Mouse (Mus musculus): ENCODE measurements at regions not wholly inside any gene's neighbourhood (a gene's known extent, or its start where the extent isn't known, plus 50 kb on each side); places are given as distances from the start of the nearest gene placed in this dataset.
"Not testable (repeated sequence)": the region's sequence is repeated elsewhere in the genome, so short reads cannot be mapped to it uniquely, and the experiment has no call there.

DNA sequence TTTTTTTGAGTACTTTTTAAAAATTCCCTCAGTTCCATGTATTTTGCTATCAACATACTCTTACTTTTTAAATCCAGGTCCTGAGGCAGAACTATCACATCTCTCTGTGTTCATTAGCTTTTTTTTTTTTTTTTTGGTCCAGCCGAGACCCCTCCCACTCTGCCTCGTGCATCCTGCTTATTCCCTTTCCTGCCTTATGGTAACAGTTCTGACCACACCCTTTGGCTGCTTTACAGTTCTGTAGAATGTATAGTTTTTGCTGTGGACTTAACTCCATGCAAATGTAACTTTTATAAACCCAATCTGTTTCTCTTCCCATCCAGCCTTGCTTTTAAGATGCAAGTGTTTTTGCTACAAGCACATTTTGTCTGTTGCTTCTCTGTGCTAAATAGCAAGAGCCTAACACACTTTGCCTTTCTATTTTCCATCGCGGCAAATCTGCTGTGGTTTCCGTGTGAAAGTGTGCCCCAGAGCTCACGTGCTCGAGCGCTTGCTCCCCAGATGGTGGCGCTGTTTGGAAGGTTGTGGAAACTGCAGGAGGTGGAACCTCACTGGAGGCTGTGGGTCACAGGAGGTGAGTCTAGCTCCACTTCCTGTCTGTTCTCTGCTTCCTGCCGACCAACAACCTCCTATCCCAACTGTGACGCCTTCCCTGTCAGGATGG is 92.3 kb upstream of the Vldlr start:
- ATAC-seq (ENCODE audit: poor library complexity, severe bottlenecking): 0 out of 2 replicates have a peak, but pooled peaks have one; percentile 24

DNA sequence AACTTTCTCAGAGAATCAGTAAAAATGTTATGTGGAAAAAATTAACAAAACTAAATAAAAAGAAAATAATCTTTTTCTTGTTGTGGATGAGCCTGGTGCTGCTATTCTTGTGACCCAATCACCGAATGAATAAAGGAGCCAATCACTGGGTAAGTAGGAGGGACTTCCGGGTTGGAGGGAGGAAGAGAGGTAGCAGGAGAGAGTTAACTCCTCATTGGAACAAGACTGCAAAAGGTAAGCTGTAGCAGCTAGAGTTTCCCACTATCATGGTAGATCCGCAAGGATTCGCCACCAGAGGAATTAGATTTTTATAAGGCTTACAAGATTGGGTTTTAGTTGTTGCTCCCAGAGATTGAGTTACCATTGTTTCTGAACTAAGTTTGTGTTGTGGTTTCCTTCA is 87.8 kb upstream of the Vldlr start:
- ATAC-seq (ENCODE audit: poor library complexity, severe bottlenecking): not testable (repeated sequence)

- ATAC-seq (ENCODE audit: poor library complexity, severe bottlenecking): no peak
These were observed 81.9 kb upstream of the Vldlr start for GRCm38 (mm10) chr19:27134360-27134759.

DNA sequence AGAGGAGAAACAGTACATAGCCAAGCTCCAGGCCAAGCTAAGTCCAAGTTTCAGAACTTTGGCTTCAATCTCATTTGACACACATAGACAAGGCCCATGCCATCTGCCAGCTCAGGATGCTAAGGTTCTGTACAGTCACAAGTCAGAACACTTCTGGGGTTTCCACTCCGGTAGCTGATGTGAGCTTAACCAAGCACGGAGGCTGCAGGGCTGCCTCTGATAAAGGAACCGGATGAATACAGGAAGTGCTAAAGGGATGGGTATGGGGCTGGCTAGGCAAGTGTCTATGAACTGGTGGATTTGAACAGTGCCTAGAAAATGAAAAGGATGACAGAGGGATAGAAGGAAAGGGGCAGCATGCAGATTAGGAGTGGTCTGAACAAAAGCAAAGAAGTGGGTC is 75.4 kb upstream of the Vldlr start:
- no peak for ATAC-seq (ENCODE audit: poor library complexity, severe bottlenecking)

GRCm38 (mm10) chr19:27142181-27142580 is 74.1 kb upstream of the Vldlr start:
- ATAC-seq (ENCODE audit: poor library complexity, severe bottlenecking): no peak

GRCm38 (mm10) chr19:27147404-27147803 is 68.9 kb upstream of the Vldlr start:
- ATAC-seq (ENCODE audit: poor library complexity, severe bottlenecking): no peak

DNA sequence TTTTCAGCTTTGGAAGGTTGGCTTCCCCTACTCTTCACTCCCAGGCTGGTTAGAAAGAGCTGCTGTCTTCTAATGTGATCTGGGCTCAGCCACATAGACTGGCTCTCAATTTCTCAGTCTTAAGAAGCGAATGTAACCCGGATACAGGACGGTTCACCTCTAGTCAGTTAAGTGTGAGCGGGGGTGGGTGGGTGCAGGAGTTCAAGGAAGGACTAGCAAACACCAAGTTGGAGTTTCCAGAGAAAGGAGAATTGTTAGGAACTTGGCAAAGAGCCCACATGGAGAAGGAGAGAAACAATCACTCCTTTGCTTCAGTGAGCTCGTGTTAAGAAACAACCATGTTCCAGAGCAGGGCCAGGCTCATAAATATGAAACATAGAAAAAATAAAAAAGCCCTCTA is 68.0 kb upstream of the Vldlr start:
- ATAC-seq (ENCODE audit: poor library complexity, severe bottlenecking): no peak

- no peak for ATAC-seq (ENCODE audit: poor library complexity, severe bottlenecking)
These were observed 66.7 kb upstream of the Vldlr start for GRCm38 (mm10) chr19:27149567-27149966.

DNA sequence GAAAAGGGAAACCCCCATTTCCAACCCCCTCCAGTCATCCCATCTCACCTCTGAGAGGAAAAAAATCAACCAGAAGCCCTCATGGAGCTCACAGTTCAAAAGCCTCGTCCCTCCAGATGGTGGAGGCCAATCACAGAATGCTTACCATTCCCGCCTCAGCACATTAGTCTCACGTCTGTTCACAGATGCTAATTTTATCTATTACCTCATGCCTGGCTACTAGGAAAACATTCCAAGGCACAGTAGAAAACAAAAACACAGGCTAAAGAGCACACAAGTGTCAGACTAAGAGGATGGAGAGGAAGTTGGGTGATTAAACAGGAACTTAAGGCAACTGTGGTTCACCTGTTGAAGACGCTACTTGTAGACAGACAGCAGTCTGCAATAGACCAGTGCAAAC is 54.4 kb upstream of the Vldlr start:
- ATAC-seq (ENCODE audit: poor library complexity, severe bottlenecking): no peak

Data from megakaryocyte, adult 5-6 weeks (primary cell).